Comparison of ENCODE assay signal across 22 mouse cellular contexts in the genomic region with DNA sequence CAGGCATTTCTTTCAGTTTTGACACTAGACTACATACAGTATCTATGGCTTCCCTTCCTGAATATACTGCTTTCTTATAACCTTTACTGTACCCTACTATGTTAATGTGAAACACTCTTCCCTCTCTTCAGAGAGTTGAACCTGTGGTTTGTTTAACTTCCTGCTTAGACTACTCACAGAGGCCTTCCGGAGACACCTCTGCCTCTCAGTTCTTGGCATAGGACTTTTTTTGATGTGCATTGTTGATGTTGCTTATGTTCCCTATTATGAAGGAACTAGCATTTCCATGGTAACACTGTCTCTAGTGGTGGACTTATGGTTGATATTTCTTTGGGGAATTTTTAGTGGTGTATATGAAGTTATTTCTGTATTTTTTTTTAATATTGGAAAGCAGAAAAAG.
DNase-seq lines count a peak whose midpoint lies in the region; ATAC-seq and TF ChIP-seq lines count a peak whose summit lies in the region.
"Had no signal": no experiment of that assay in that cellular context is flagged by ENCODE, and none has a peak within 500 bp of the region (broad histone marks: within the 10 kb centered on the region; RNA-seq: fewer than 3 reads in every experiment).

No protein-coding gene starts in this region.

- ATAC-seq in hindbrain, postnatal 0 days, result no peak
- no peak for ATAC-seq in hindbrain, embryonic 13.5 days (ENCODE audit: low FRiP score)
- ATAC-seq in activated CD4-positive, CD25-positive, alpha-beta regulatory T cell, adult 4 months, result peak; percentile 96
- ATAC-seq in megakaryocyte progenitor cell, adult 5-6 weeks (replicated peaks; ENCODE audit: poor library complexity), result peak; percentile 29; the same call in 1 of the 2 replicates
- ATAC-seq in midbrain, embryonic 14.5 days (ENCODE audit: low FRiP score, low TSS enrichment), result no peak
- ATAC-seq: forebrain, embryonic 16.5 days had no signal

- no peak overlapping the region for H3K27ac ChIP-seq in hindbrain, postnatal 0 days
- H3K27ac ChIP-seq in hindbrain, embryonic 13.5 days, result no peak overlapping the region
- no peak overlapping the region for H3K27ac ChIP-seq in midbrain, embryonic 14.5 days (replicated peaks; ENCODE audit: low read depth, low read length)
- H3K27ac ChIP-seq: embryonic facial prominence, embryonic 13.5 days; hindbrain, embryonic 15.5 days; left cerebral cortex, adult 2 months had no signal

- H3K9me3 ChIP-seq in hindbrain, postnatal 0 days (ENCODE audit: low read length), result no peaks in the 10 kb centered on the region
- H3K9me3 ChIP-seq in hindbrain, embryonic 13.5 days, result no peaks in the 10 kb centered on the region
- H3K9me3 ChIP-seq in midbrain, embryonic 14.5 days (ENCODE audit: control insufficient read depth, low read length), result no peaks in the 10 kb centered on the region
- H3K9me3 ChIP-seq: embryonic facial prominence, embryonic 13.5 days; hindbrain, embryonic 15.5 days had no signal

- H3K9ac ChIP-seq in hindbrain, postnatal 0 days (replicated peaks; ENCODE audit: low read length), result no peak overlapping the region
- no peak overlapping the region for H3K9ac ChIP-seq in hindbrain, embryonic 13.5 days
- no peak overlapping the region for H3K9ac ChIP-seq in midbrain, embryonic 14.5 days (replicated peaks; ENCODE audit: low read length)
- H3K9ac ChIP-seq: embryonic facial prominence, embryonic 13.5 days; hindbrain, embryonic 15.5 days had no signal

- no peaks in the 10 kb centered on the region for H3K4me1 ChIP-seq in hindbrain, postnatal 0 days (ENCODE audit: insufficient read depth, low read length)
- no peaks in the 10 kb centered on the region for H3K4me1 ChIP-seq in hindbrain, embryonic 13.5 days (replicated peaks)
- H3K4me1 ChIP-seq in midbrain, embryonic 14.5 days (ENCODE audit: control insufficient read depth, insufficient read depth, low read length), result no peaks in the 10 kb centered on the region
- H3K4me1 ChIP-seq: embryonic facial prominence, embryonic 13.5 days; hindbrain, embryonic 15.5 days had no signal

- no peak overlapping the region for H3K4me3 ChIP-seq in hindbrain, postnatal 0 days (ENCODE audit: low read length)
- no peak overlapping the region for H3K4me3 ChIP-seq in hindbrain, embryonic 13.5 days
- H3K4me3 ChIP-seq in midbrain, embryonic 14.5 days (replicated peaks; ENCODE audit: low read depth, low read length), result no peak overlapping the region
- H3K4me3 ChIP-seq: embryonic facial prominence, embryonic 13.5 days; hindbrain, embryonic 15.5 days; left cerebral cortex, adult 2 months had no signal

- no peak overlapping the region for H3K4me2 ChIP-seq in hindbrain, postnatal 0 days (ENCODE audit: low read depth, low read length)
- no peak overlapping the region for H3K4me2 ChIP-seq in hindbrain, embryonic 13.5 days
- no peak overlapping the region for H3K4me2 ChIP-seq in midbrain, embryonic 14.5 days (ENCODE audit: low read length)
- H3K4me2 ChIP-seq: embryonic facial prominence, embryonic 13.5 days; heart, embryonic 11.5 days; hindbrain, embryonic 15.5 days had no signal

- TF ChIP-seq CTCF in hindbrain, postnatal 0 days (IDR thresholded peaks at IDR 0.05; ENCODE audit: low read depth), result peak; percentile 14; the same call in 1 of the 2 replicates

- H3K27me3 ChIP-seq in hindbrain, postnatal 0 days (ENCODE audit: insufficient read depth, low read length), result no peaks in the 10 kb centered on the region
- no peaks in the 10 kb centered on the region for H3K27me3 ChIP-seq in hindbrain, embryonic 13.5 days
- no peaks in the 10 kb centered on the region for H3K27me3 ChIP-seq in midbrain, embryonic 14.5 days (ENCODE audit: control insufficient read depth, insufficient read depth, low read length)
- H3K27me3 ChIP-seq: embryonic facial prominence, embryonic 13.5 days; hindbrain, embryonic 15.5 days had no signal

- no peak for DNase-seq in hindbrain, postnatal 0 days (ENCODE audit: low spot score)
- peak; percentile 69 for DNase-seq in 416B (ENCODE audit: low read depth)
- DNase-seq in right cerebral cortex, postnatal 14 days, result no peak
- DNase-seq in adrenal gland, adult (ENCODE audit: inconsistent age in 2 of 2, low spot score in 1 of 2), result no peak
- DNase-seq in midbrain, embryonic 14.5 days, result no peak
- DNase-seq: adrenal gland, postnatal 14 days; cerebellum, postnatal 10 days; heart, postnatal 10 days; kidney, adult 2 months; kidney, postnatal 14 days; left cerebral cortex, postnatal 4 days; liver; lung, postnatal 10 days; thymus, postnatal 4 days had no signal

- WGBS in hindbrain, postnatal 0 days, result 86% methylated on average over 1 of the region's 1 CpGs
- WGBS in hindbrain, embryonic 13.5 days, result 88% methylated on average over 1 of the region's 1 CpGs
- WGBS in midbrain, embryonic 14.5 days, result 93% methylated on average over 1 of the region's 1 CpGs

- peaks cover 10% of the 10 kb centered on the region; the same call in 1 of the 2 replicates for H3K36me3 ChIP-seq in hindbrain, postnatal 0 days (ENCODE audit: insufficient read depth, low read length)
- H3K36me3 ChIP-seq in hindbrain, embryonic 13.5 days, result peaks cover 21% of the 10 kb centered on the region
- H3K36me3 ChIP-seq in midbrain, embryonic 14.5 days (ENCODE audit: control insufficient read depth, insufficient read depth, low read length), result peaks cover 24% of the 10 kb centered on the region

Comparison
In these comparisons a context has a peak if more than half of its experiments do, and no peak if none do; other contexts are left out.
1. ATAC-seq: peak in activated CD4-positive, CD25-positive, alpha-beta regulatory T cell, adult 4 months (single experiment) and megakaryocyte progenitor cell, adult 5-6 weeks (single experiment); none in hindbrain, postnatal 0 days (single experiment), hindbrain, embryonic 13.5 days (single experiment) and midbrain, embryonic 14.5 days (single experiment).